Mouse (Mus musculus) hindbrain, postnatal 0 days (tissue): ENCODE results near the gene Chmp1a. TPM values are rescaled to one million over a fixed set of nuclear protein-coding genes. Genes with fewer than 3 reads are reported as not detected.

ENCODE experiments used
- ATAC-seq: fragments of 200-750 bp; cut with Nextera tagmentation; 2 replicates; pipeline ENCODE4 v1.8.0; 2017; ENCODE audit warnings: mild to moderate bottlenecking, moderate TSS enrichment, moderate library complexity
- DNase-seq: peaks from one replicate; pipeline ENCODE4 v3.0.0-alpha.2; 2015; ENCODE audit warnings: low spot score
- H3K27ac ChIP-seq: fragments of 300-500 bp; sonication (generic); 2 replicates; pipeline ENCODE4 v1.5.1; 2014; ENCODE audit warnings: mild to moderate bottlenecking
- H3K27me3 ChIP-seq: fragments of 300-500 bp; sonication (generic); 2 replicates; pipeline ENCODE4 v1.6.1; 2014; ENCODE audit warnings: low read length, mixed read lengths; ENCODE audit not compliant: insufficient read depth
- H3K36me3 ChIP-seq: fragments of 300-500 bp; sonication (generic); 2 replicates; pipeline ENCODE4 v1.6.1; 2014; ENCODE audit warnings: low read length, mixed read lengths; ENCODE audit not compliant: insufficient read depth
- H3K4me1 ChIP-seq: fragments of 300-500 bp; sonication (generic); 2 replicates; pipeline ENCODE4 v1.6.1; 2014; ENCODE audit warnings: antibody characterized with exemption, low read length, mixed read lengths; ENCODE audit not compliant: insufficient read depth
- H3K4me2 ChIP-seq: fragments of 300-500 bp; sonication (generic); 2 replicates; pipeline ENCODE4 v1.6.1; 2014; ENCODE audit warnings: low read depth, mild to moderate bottlenecking, low read length, moderate library complexity, mixed read lengths
- H3K4me3 ChIP-seq: fragments of 300-500 bp; sonication (generic); 2 replicates; pipeline ENCODE4 v1.5.1; 2014; ENCODE audit warnings: low read length
- H3K9ac ChIP-seq: fragments of 300-500 bp; sonication (generic); replicated peaks from 2 replicates; pipeline ENCODE4 v1.6.1; 2014; ENCODE audit warnings: mild to moderate bottlenecking, low read length, moderate library complexity, mixed read lengths
- H3K9me3 ChIP-seq: fragments of 300-500 bp; sonication (generic); 2 replicates; pipeline ENCODE4 v1.6.1; 2016; ENCODE audit warnings: low read length, mixed read lengths
- CTCF ChIP-seq: IDR thresholded peaks from 2 replicates; pipeline ENCODE4 v1.5.1; 2016; ENCODE audit warnings: antibody characterized with exemption, control low read depth, low read depth
- WGBS: fragments of 180-500 bp; shearing (Covaris S2); extraction: QIAGEN DNeasy Blood & Tissue Kit; methylation state at CpG from one replicate; pipeline ENCODE4 v1.1.7; 2014; 5-methylcytosine and 5-hydroxymethylcytosine counted together
- polyA plus RNA-seq: library from polyadenylated mRNA; unstranded; fragments of >200 nt; fragmentation: Nextera tagmentation; extraction: Ambion mirVana; gene quantifications from 2 replicates; pipeline ENCODE4 v1.2.1, GENCODE M21; 2015
- total RNA-seq: library from RNA; depleted of rRNA; stranded (reverse); fragments of >200 nt; gene quantifications from 2 replicates; pipeline ENCODE4 v1.2.3, GENCODE M21; 2014

The Chmp1a gene
- total and polyA plus RNA-seq, 2 experiments from 2014 or later: 194 to 208 TPM

DNA sequence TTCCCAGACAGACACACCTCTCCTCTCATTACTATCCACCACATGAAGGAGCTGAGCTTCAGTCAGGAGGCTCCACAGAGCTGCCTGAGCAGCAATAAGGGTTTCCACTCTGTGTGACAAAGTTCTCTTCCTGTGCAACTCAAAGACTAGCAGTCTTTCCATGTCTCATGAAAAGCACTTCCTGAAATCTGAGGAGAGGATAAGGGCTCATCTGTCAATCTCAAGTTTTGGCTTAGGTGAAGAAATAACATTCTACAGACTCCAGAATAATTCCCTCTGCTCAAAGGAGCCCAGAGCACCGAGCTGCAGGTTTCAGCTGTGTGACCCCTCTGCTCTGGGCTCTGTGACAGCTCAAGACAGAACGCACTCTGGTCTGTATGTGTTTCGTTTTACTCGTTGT is 40.4 kb upstream of the Chmp1a start:
- WGBS: 54% methylated on average over 4 of the region's 4 CpGs

DNA sequence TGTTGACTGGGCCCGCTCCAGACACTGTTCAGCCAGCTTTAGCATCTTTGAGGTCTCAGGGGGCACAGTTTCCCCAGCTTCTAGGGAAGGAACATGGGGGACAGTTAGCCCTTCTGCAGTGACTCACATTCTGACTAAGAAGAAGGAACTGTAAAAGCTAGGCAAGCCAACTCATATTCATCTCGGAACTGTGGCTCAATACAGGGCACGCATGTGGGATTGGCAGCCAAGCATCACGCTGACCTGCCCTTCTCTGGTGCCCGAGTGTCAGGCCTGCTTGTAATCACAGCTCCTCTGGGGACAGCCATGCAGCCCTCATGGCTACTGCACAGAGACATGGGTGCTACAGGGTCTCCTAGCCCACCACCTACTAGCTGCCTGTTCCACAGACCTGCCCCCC is 38.4 kb upstream of the Chmp1a start:
- TF ChIP-seq CTCF: no peak
- 93% methylated on average over 5 of the region's 5 CpGs for WGBS
- peaks cover 17% of the 10 kb centered on the region for H3K4me1 ChIP-seq
- no peak overlapping the region for H3K9ac ChIP-seq
- ATAC-seq (no peak), DNase-seq (no peak)
- no peak overlapping the region for H3K4me3 ChIP-seq
- peaks cover 50% of the 10 kb centered on the region for H3K36me3 ChIP-seq
- H3K4me2 ChIP-seq: no peak overlapping the region
- no peaks in the 10 kb centered on the region for H3K9me3 ChIP-seq
- H3K27me3 ChIP-seq: no peaks in the 10 kb centered on the region
- H3K27ac ChIP-seq: no peak overlapping the region

More for the DNA sequence above, 40.4 kb upstream of the Chmp1a start:
- H3K4me2 ChIP-seq: peak overlapping the region; percentile 96
- ATAC-seq: no peak
- H3K36me3 ChIP-seq: peaks cover 49% of the 10 kb centered on the region
- H3K4me1 ChIP-seq: peaks cover 17% of the 10 kb centered on the region
- H3K4me3 ChIP-seq: peak overlapping the region; percentile 98
- no peaks in the 10 kb centered on the region for H3K9me3 ChIP-seq
- TF ChIP-seq CTCF: no peak
- H3K27me3 ChIP-seq: no peaks in the 10 kb centered on the region
- DNase-seq: no peak
- H3K27ac ChIP-seq: peak overlapping the region; percentile 94; the same call in 1 of the 2 replicates
- H3K9ac ChIP-seq: peak overlapping the region; percentile 92; the same call in 1 of the 2 replicates

DNA sequence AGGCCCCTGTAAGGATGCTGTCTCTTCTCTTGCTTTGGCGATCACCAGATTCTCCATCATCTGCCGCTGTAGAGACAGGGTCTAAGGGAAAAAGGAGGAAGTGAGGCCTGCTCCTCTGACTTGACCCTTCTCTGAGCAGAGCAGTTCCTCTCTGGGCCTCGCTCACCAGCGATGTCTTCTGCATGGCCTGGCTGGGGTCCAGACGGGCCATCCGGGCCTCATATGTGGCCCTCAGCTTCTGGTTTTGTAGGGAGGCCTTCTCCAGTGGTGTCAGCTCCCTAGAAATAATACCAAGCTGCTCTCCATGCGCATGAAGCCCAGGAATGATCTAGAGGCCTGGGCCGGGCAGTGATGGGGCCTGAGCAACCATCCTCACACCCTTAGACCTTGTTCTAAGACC is 36.0 kb upstream of the Chmp1a start:
- TF ChIP-seq CTCF: no peak
- no peak overlapping the region for H3K27ac ChIP-seq
- H3K4me3 ChIP-seq: no peak overlapping the region
- H3K36me3 ChIP-seq: peaks cover 73% of the 10 kb centered on the region
- H3K4me2 ChIP-seq: no peak overlapping the region
- ATAC-seq: no peak
- H3K9me3 ChIP-seq: no peaks in the 10 kb centered on the region
- WGBS: 93% methylated on average over 8 of the region's 8 CpGs
- no peaks in the 10 kb centered on the region for H3K27me3 ChIP-seq
- no peak for DNase-seq
- no peak overlapping the region for H3K9ac ChIP-seq
- H3K4me1 ChIP-seq: peaks cover 9% of the 10 kb centered on the region

DNA sequence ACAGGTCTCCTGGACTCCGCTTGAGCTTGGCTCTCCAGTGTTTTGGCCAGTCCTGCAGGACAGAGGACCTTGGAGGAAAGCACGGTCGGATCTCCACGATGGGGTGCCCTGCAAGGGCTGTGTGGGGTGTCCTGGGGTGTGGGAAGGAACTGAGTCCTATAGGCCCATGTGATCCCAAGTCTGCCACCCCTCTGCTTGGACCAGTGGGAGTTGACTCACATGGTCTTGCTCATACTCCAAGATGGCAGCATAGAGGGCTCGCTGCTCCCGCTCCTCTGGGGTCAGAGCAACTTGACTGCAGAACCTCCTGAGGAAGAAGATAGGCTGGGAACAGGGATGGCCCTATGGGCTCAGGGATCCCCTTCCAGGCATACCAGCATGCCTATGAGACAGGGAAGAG is 35.2 kb upstream of the Chmp1a start:
- Histone ChIP-seq H3K27ac (no peak overlapping the region), H3K4me2 (no peak overlapping the region), H3K4me1 (peaks cover 3% of the 10 kb centered on the region), H3K4me3 (no peak overlapping the region), H3K36me3 (peaks cover 77% of the 10 kb centered on the region), H3K9me3 (no peaks in the 10 kb centered on the region), H3K9ac (no peak overlapping the region), H3K27me3 (no peaks in the 10 kb centered on the region)
- 99% methylated on average over 6 of the region's 6 CpGs for WGBS
- no peak for DNase-seq
- no peak for ATAC-seq
- TF ChIP-seq CTCF: no peak

DNA sequence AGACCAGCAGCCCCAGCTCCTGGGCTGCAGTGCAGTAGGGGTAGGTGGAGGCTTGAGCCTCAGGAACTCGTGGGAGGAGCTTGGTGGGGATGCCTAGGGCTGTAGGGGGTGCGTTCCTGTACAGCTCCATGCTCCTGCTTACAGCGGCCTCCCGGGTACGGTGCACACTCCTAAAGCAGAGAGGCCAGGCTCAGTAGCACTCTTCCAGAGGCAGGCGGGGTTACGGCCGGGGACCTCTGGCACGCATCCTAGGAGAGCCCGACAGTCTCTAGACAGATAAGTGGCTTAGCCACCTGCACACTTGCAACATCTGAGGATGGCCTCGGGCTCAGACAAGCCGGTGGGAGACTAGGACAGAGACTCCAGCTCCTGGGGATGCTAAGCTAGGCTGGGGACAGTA is 33.0 kb upstream of the Chmp1a start:
- ATAC-seq: no peak
- H3K27ac ChIP-seq: no peak overlapping the region
- TF ChIP-seq CTCF: no peak
- H3K4me2 ChIP-seq: no peak overlapping the region
- H3K4me3 ChIP-seq: no peak overlapping the region
- no peak for DNase-seq
- H3K36me3 ChIP-seq: peaks cover 75% of the 10 kb centered on the region
- no peaks in the 10 kb centered on the region for H3K27me3 ChIP-seq
- no peaks in the 10 kb centered on the region for H3K4me1 ChIP-seq
- H3K9me3 ChIP-seq: no peaks in the 10 kb centered on the region
- WGBS: 93% methylated on average over 12 of the region's 12 CpGs
- no peak overlapping the region for H3K9ac ChIP-seq

DNA sequence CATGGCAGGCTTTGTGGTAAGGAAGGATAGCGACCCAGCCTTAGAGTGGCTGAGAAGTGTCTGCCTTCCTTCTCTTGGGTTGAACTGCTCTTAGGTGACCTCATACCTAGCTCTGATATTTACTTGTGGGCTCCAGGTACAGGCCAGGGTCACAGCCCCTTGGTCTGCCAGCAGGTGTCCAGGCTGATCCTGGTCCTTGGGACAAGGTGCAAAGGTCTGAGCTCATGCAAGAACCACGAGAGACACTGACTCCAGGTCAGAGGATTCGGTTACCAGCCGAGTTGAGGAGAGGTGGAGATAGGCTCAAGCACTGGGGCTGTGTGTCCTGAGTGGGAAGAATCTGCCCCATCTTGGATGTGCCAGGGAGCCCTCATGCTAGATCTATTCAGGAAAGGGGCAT is 31.8 kb upstream of the Chmp1a start:
- no peak overlapping the region for H3K4me3 ChIP-seq
- no peaks in the 10 kb centered on the region for H3K27me3 ChIP-seq
- H3K27ac ChIP-seq: no peak overlapping the region
- H3K9ac ChIP-seq: no peak overlapping the region
- ATAC-seq (no peak), DNase-seq (no peak)
- no peak for TF ChIP-seq CTCF
- 92% methylated on average over 4 of the region's 4 CpGs for WGBS
- no peaks in the 10 kb centered on the region for H3K4me1 ChIP-seq
- no peak overlapping the region for H3K4me2 ChIP-seq
- peaks cover 66% of the 10 kb centered on the region for H3K36me3 ChIP-seq
- H3K9me3 ChIP-seq: no peaks in the 10 kb centered on the region

DNA sequence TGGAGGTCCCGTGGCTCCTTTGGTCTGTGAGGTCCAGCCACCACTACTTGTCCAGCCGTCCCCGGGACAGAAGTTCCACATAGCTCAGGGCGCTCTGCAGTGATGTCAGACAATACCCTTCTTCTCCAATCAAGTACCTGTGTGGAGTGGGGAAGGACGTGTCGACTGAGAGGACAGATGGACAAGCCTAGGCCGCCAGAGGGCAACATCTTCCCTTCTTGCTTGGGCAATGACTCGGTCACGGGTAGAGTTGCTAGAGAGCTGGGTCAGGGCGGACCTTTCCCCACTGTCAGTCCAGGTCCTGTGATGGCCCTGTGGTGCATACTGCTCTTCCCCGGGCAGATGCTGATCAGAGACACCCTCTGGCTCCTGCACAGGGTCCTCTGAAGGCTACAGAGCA is 30.5 kb upstream of the Chmp1a start:
- Histone ChIP-seq H3K9me3 (no peaks in the 10 kb centered on the region), H3K4me2 (no peak overlapping the region), H3K4me1 (no peaks in the 10 kb centered on the region), H3K9ac (no peak overlapping the region), H3K27me3 (no peaks in the 10 kb centered on the region), H3K27ac (no peak overlapping the region), H3K4me3 (no peak overlapping the region), H3K36me3 (peaks cover 54% of the 10 kb centered on the region)
- no peak for ATAC-seq
- DNase-seq: no peak
- WGBS: 75% methylated on average over 11 of the region's 11 CpGs
- TF ChIP-seq CTCF: no peak
